Mouse (Mus musculus) megakaryocyte, embryonic 14.5 days (primary cell): Measurements from ENCODE around the gene Pla2g2d. TPM values are rescaled to one million over a fixed set of nuclear protein-coding genes. Genes with fewer than 3 reads are reported as not detected.
"Not testable (repeated sequence)": the region's sequence is repeated elsewhere in the genome, so short reads cannot be mapped to it uniquely, and the experiment has no call there.

Experiments used
- H3K27me3 ChIP-seq: replicated peaks from 2 replicates; pipeline ENCODE3; 2012; ENCODE audit warnings: inconsistent platforms
- H3K36me3 ChIP-seq: replicated peaks from 2 replicates; pipeline ENCODE3; 2012; ENCODE audit warnings: low read length, inconsistent platforms, mixed read lengths
- H3K4me1 ChIP-seq: 2 replicates; pipeline ENCODE4 v1.6.1; 2012; ENCODE audit warnings: inconsistent platforms
- H3K4me3 ChIP-seq: replicated peaks from 2 replicates; pipeline ENCODE3; 2012; ENCODE audit warnings: moderate library complexity, mild to moderate bottlenecking, inconsistent platforms
- H3K9me3 ChIP-seq: 2 replicates; pipeline ENCODE4 v1.6.1; 2012; ENCODE audit warnings: inconsistent platforms
- FLI1 ChIP-seq: IDR thresholded peaks from 2 replicates; pipeline ENCODE4 v1.6.1; 2012; ENCODE audit warnings: low read length, inconsistent platforms, mixed read lengths
- GATA1 ChIP-seq: IDR thresholded peaks from 3 replicates; pipeline ENCODE4 v1.6.1; 2012; ENCODE audit warnings: mixed read lengths, low read length, inconsistent platforms, borderline replicate concordance
- polyA plus RNA-seq: library from polyadenylated mRNA; stranded (reverse); fragments of >175 nt; gene quantifications from 2 replicates; pipeline ENCODE4 v1.2.3, GENCODE M21; 2012; ENCODE audit warnings: low replicate concordance; ENCODE audit not compliant: insufficient read depth

The Pla2g2d gene
- polyA plus RNA-seq, 1 experiment, result not detected

DNA sequence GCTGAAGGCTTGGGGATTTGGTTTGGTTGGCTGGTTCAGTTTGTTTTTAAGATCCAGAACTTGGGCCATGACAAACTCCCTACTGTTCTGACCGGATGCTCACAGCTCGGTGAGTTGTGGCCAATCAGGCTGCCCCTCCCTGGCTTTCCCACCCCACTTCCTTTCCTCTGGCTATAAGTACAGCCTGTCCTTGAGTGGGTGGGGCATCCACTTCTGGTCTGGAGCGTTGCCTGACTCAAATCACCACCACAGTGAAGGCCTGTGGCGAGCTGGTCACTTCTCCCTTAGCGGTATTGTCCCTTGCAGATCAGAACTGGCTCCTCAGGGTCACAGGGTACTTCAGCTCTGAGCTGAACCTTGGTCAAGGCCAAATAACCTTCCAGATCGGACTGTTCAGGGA, 42.2 kb downstream of the Pla2g2d start:
- TF ChIP-seq GATA1, result no peak
- no peak for TF ChIP-seq FLI1
- no peak overlapping the region for H3K4me3 ChIP-seq
- peaks cover 15% of the 10 kb centered on the region for H3K9me3 ChIP-seq
- H3K36me3 ChIP-seq, result no peaks in the 10 kb centered on the region
- peaks cover 71% of the 10 kb centered on the region for H3K27me3 ChIP-seq
- 0 out of 2 replicates have a peak, but pooled peaks cover 3% of the 10 kb centered on the region for H3K4me1 ChIP-seq

DNA sequence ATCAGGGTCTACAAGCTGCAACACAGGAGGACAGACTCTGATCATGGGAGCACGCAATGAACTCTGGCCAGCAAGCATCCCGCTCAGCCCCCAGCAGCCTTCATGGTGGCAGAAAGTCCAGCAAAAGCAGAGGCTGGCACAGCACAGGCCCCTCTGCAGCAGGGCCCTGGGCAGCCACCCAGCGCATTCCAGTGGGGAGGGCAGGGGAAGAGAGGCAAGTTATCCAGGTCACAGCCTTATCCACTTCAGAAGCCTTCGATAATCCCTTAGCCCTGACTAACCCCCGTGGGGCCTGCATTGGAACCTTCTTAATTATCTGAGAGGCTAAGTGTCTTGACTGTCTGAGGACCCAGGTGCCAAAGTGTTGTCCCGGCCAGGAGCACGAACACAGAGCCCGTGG, 43.6 kb downstream of the Pla2g2d start:
- no peak for TF ChIP-seq FLI1
- no peak for TF ChIP-seq GATA1
- Histone ChIP-seq H3K9me3 (peaks cover 27% of the 10 kb centered on the region), H3K36me3 (no peaks in the 10 kb centered on the region), H3K4me1 (0 out of 2 replicates have a peak, but pooled peaks cover 3% of the 10 kb centered on the region), H3K27me3 (peaks cover 64% of the 10 kb centered on the region), H3K4me3 (no peak overlapping the region)

DNA sequence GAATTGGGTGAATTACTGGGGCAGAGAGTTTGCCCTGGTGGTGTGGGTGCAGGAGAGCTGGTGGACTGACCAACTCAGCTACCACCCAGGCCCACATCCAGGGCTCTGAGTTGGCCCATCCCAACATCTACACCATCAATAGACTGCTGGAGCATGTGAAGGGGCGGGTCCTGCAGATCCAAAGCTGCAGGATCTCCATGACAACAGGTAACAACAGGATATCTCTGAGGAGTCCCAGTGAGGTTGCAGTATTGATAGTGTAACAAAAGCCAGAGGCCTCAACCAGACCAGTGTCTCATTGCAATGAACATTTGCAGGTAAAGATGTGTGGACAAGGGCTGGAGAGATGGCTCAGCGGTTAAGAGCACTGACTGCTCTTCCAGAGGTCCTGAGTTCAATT, 45.5 kb downstream of the Pla2g2d start:
- Histone ChIP-seq H3K9me3 (peaks cover 31% of the 10 kb centered on the region), H3K4me3 (no peak overlapping the region), H3K4me1 (peaks cover 3% of the 10 kb centered on the region), H3K36me3 (no peaks in the 10 kb centered on the region), H3K27me3 (peaks cover 52% of the 10 kb centered on the region)
- TF ChIP-seq FLI1 (no peak), GATA1 (no peak)

DNA sequence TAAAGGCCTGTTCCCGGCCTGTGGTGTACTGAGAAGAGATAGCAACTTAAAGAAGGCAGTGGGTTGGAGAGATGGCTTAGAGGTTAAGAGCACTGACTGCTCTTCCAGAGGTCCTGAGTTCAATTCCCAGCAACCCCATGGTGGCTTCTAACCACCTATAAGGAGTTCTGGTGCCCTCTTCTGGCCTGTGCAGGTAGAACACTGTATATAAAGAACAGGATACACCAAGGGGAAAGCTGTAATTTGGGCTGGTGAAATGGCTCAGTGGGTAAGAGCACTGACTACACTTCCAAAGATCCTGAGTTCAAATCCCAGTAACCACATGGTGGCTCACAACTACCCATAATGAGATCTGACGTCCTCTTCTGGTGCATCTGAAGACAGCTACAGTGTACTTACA, 48.6 kb downstream of the Pla2g2d start:
- Histone ChIP-seq H3K4me1 (peaks cover 20% of the 10 kb centered on the region), H3K27me3 (peaks cover 53% of the 10 kb centered on the region), H3K9me3 (peaks cover 31% of the 10 kb centered on the region)
- not testable (repeated sequence) for H3K36me3 ChIP-seq, H3K4me3 ChIP-seq

DNA sequence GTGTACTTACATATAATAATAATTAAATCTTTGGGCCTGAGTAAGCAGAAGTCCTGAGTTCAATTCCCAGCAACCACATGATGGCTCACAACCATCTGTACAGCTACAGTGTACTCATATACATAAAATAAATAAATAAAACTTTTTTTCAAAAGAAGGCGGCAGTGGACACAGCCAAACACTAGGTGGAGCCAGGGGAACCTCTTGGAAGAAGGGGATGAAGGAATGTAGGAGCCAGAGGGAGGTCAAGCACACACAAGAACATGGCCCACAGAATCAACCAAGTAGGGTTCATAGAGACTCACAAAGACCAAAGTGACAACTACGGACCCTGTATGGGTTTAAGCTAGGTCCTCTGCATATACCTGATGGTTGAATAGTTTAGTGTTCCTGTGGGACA, 49.1 kb downstream of the Pla2g2d start:
- peaks cover 54% of the 10 kb centered on the region for H3K27me3 ChIP-seq
- H3K4me3 ChIP-seq, result no peak overlapping the region
- no peaks in the 10 kb centered on the region for H3K36me3 ChIP-seq
- peaks cover 20% of the 10 kb centered on the region for H3K4me1 ChIP-seq
- H3K9me3 ChIP-seq, result peaks cover 31% of the 10 kb centered on the region
- no peak for TF ChIP-seq GATA1
- no peak for TF ChIP-seq FLI1

DNA sequence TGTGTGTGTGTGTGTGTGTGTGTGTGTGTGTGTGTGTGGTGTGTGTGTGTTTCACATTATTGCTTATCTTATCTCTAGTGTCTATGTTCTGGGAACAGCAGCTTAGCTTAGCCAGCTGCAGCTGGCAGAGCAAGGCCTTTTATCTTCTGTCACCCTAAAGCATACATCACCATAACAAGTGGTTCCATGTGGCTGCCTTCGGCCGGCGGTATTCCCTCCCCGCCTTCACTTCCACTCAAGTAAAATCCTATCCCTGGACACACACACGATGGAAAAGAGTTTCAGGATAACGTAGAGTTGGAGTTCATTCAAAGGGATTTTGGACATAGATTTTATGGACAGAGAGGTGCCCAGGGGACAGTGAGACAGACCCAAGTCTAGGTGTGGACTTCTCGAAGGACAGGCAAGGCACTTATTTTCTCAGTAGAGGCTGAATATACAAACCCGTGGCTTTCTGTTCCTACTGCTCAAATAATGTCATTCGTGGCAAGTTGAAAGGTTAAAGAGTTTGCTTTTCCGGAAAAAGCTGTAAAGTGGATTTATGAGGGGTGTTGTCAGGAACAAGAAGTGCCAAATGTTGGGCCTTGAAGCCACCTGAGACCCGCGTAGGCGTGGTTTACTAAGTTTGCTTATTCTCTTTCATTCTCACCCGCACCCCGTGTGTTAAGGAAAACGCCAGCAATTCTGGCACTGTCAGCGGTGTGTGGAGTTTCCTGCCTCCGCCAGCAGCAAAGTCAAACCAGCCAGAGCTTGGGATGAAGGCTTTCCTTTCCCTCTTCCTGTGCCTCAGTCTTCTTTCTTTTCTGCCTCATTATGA, 50.4 kb downstream of the Pla2g2d start:
- no peak for TF ChIP-seq FLI1
- TF ChIP-seq GATA1, result no peak
- H3K4me1 ChIP-seq, result peaks cover 20% of the 10 kb centered on the region

DNA sequence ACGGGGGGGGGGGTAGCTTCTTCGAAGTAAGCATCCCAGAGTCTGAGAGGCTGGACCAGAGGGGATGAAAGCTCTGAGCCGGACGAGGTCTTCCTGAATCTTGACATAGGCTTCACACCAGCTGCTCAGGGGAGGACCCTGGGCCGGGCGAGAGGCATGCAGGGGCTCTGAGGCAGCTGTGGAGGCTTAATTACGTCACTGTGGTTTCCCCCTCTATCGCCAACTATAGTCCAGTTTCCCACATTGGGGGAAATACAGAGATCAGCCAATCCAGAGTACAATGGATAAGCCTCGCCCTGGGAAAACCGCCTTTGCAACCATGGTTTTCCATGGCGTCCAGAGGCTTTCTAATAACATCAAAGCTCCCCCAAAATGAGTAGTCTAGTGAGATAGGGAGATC, 51.6 kb downstream of the Pla2g2d start:
- Histone ChIP-seq H3K4me1 (peaks cover 20% of the 10 kb centered on the region), H3K36me3 (no peaks in the 10 kb centered on the region), H3K9me3 (peaks cover 22% of the 10 kb centered on the region), H3K27me3 (peaks cover 61% of the 10 kb centered on the region), H3K4me3 (peak overlapping the region; percentile 48)
- TF ChIP-seq GATA1, result no peak
- no peak for TF ChIP-seq FLI1

More for the DNA sequence above, 50.4 kb downstream of the Pla2g2d start:
- Histone ChIP-seq H3K36me3 (no peaks in the 10 kb centered on the region), H3K27me3 (peaks cover 54% of the 10 kb centered on the region), H3K9me3 (peaks cover 28% of the 10 kb centered on the region), H3K4me3 (no peak overlapping the region)

Other genes with a start within 250 kb of the Pla2g2d start
- not detected in 2 replicates for gene Vwa5b1, start 139.9 kb upstream of the Pla2g2d start, polyA plus RNA-seq
- gene Pla2g2c, start 50.9 kb upstream of the Pla2g2d start, polyA plus RNA-seq, result not detected in 2 replicates
- 0.04 TPM in 1 of 2 replicates, not detected in the other for gene Ubxn10, start 38.6 kb upstream of the Pla2g2d start, polyA plus RNA-seq
- gene Pla2g2f, start 18.1 kb upstream of the Pla2g2d start, polyA plus RNA-seq, result not detected in 2 replicates
- gene Pla2g5, start 87.7 kb downstream of the Pla2g2d start, polyA plus RNA-seq, result not detected in 2 replicates
- not detected in 2 replicates for gene Gm13030, start 98.2 kb downstream of the Pla2g2d start, polyA plus RNA-seq
- gene Pla2g2e, start 102.2 kb downstream of the Pla2g2d start, polyA plus RNA-seq, result 0.82 TPM in 1 of 2 replicates, not detected in the other
- gene Otud3, start 138.2 kb downstream of the Pla2g2d start, polyA plus RNA-seq, result 1.4 and 1.7 TPM in 2 replicates
- not detected in 2 replicates for gene Rnf186, start 191.4 kb downstream of the Pla2g2d start, polyA plus RNA-seq
- 0.99 and 3.2 TPM in 2 replicates for gene Tmco4, start 197.2 kb downstream of the Pla2g2d start, polyA plus RNA-seq